Mouse (Mus musculus) layer of hippocampus, adult 2 months (tissue): ENCODE data around the gene Skp2. TPM values are rescaled to one million over a fixed set of nuclear protein-coding genes. Genes with fewer than 3 reads are reported as not detected.
A peak's percentile ranks its signal among the peaks of the same experiment; 100 is the strongest.

Source experiments
- DNase-seq, 2 experiments: peaks; one replicate each; pipeline ENCODE4 v3.0.0; 2022; ENCODE audit warnings: low spot score in 2 of 2
- H3K27ac ChIP-seq: fragments of 200-600 bp; 2 replicates; pipeline ENCODE4 v1.8.1; 2022
- H3K4me3 ChIP-seq: fragments of 200-600 bp; 2 replicates; pipeline ENCODE4 v1.8.1; 2022; ENCODE audit warnings: mild to moderate bottlenecking
- CTCF ChIP-seq: fragments of 200-600 bp; conservative IDR thresholded peaks from 2 replicates; pipeline ENCODE4 v1.8.1; 2022; ENCODE audit warnings: antibody characterized with exemption, mild to moderate bottlenecking, moderate library complexity
- total RNA-seq, 2 experiments: library from RNA; stranded (reverse); gene quantifications; 2 replicates each; pipeline ENCODE4 v1.2.3; 2021

Skp2 gene
- total RNA-seq, 2 experiments from 2014 or later: 4.6 to 4.9 TPM

DNA sequence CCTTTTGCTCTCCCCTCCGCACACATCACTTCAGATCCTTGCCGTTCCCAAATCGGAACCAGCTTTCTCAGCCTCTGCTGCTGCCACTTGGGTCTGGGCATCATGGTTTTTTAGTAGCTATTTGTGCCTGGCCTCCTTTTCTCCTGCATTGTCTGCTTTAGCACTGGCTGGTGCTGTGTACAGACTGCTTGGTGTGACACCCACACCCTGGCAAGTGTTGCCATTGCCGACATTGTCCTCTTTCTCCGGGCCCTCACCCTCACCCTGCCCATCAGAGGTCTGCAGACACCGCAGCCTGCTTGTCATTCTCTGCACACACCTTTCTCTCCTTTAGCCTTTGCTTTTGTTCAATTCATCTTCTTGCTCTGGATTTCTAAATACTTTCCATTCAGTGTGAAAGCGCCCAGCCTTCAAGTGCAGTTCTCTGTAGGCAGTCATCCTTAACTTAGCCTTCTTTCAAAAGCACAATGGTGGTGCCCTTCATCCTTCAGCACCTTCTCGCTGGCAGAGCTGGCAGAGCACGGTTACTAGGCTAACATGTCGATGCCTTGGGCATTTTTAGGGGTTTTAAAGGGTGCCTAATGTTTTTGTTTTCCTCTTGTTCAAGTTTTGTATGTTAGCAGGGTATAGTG, 54.7 kb downstream of the Skp2 start:
- Histone ChIP-seq H3K27ac (peak overlapping the region; percentile 70), H3K4me3 (no peak overlapping the region)
- TF ChIP-seq CTCF: no peak
- DNase-seq: no peak

DNA sequence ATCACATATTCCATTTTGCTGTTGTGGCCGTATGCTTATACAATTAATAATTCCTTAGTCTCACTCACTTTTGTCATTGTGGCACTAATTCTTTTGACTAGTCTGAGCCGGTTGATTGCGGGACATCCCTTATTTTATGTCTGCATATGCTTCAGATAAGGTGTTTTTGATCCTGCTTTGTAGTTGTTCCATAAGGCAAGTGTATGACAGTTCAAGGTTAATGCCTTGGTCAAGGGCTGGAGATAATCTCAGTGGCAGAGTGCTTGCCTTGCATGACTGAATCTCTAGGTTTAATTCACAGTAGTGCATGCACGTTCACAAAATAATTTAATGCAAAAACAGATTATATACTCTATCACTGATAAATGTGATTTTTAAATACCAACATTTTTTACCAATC, 58.4 kb downstream of the Skp2 start:
- no peak overlapping the region for H3K27ac ChIP-seq
- no peak for DNase-seq
- TF ChIP-seq CTCF: no peak
- no peak overlapping the region for H3K4me3 ChIP-seq

DNA sequence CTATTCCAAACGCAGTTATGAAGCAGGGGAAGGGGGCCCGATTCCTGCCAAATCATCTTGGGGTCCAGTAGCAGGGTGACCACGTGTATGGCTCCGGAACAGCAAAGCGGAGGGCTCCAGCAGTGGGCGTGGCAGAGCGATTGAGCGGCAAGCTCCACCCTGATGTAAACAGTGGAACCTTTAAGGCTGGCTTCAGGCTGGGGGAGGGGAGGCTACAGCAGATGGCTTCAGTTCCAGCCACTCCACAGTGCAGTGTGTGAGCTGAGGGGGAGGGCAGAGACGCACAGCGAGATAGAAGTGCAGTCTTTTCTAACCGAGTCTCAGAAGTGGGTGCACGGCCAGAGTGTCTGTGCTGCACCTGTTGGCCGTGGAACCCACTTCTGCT, 60.9 kb downstream of the Skp2 start:
- peak overlapping the region; percentile 11; the same call in 1 of the 2 replicates for H3K4me3 ChIP-seq
- DNase-seq: peak; percentile 54 to 59

DNA sequence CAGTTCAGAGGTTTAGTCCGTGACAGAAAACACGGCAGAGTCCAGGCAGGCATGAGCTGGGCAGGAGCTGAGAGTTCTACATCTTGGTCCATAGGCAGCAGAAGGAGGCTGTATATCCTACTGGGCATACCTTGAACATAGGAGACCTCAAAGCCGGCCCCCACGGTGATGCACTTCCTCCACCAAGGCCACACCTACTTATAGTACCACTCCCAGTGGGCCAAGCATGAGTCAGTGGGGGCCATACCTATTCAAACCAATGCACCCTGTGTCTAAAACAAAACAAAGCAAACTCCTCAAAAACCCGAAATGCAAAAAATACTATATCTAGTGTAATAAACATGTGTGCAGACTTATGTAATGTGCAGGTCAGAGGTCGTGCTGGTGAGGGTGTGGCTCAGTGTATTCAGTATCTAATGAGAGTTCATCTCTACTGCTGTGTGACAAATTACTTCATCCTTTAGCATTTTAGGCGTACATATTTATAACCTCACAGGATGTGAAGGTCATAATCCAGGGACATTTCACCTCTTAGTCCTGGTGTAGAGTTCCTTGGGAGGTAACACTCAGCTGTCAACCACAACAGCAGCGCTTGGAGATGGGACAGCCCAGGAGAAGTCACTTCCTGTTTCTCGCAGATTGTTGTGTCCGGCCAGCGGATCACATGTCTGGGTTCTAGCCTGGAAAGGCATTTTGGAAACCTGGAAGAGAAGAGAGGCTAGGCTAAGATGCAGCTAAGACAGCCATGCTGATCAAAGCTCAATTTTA, 61.4 kb downstream of the Skp2 start:
- TF ChIP-seq CTCF: no peak
- H3K4me3 ChIP-seq: peak overlapping the region; percentile 11; the same call in 1 of the 2 replicates
- no peak for DNase-seq
- H3K27ac ChIP-seq: peak overlapping the region; percentile 15; the same call in 1 of the 2 replicates

More for the DNA sequence above, 60.9 kb downstream of the Skp2 start:
- TF ChIP-seq CTCF: no peak
- H3K27ac ChIP-seq: peak overlapping the region; percentile 15; the same call in 1 of the 2 replicates

DNA sequence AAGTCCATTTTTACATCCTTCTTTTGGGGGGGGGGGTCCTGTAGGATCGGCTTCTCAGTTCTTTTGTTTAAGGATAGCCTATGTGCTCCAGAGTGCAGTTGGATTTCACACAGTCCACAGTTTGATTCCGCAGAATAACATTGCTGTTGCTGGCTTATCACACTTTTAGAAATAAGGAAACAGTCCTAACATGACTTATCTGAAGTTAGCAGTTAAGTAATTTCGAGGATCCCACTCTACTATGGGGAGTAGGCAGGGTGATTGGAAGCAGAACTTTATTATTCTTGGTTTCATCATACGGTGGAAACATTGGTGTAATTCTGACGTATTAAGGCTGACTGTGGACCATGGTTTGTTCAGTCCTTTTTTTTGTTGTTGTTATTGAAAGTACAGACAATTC, 64.6 kb downstream of the Skp2 start:
- no peak for DNase-seq
- no peak for TF ChIP-seq CTCF
- Histone ChIP-seq H3K27ac (no peak overlapping the region), H3K4me3 (no peak overlapping the region)

DNA sequence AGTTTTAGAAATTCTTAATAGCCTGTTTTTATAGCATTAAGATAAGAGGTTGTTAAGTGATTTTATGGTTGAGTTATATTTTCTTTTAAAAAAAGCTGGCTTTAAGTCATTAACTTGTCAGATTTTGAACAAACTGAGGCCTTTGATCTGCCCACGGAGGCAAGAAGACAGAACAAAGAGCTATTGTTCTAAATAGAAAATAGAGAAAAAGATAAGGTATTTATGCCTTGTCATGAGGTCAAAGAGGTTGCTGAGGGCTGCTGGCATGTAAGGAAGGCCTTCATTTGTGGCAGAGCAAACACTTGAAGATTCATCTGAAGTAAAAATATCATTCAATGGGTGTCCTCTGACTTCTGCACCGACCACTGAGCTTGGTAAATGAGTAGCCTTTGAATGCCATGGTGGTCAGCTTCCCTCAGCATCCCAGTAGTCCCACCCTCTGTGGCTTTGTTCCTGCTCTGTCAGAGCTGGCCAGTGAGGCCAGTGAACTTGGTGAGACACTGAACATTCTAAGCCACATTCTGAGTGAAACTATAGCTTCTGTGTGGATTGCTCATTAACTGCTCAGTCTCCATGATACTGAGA, 66.0 kb downstream of the Skp2 start:
- no peak for DNase-seq
- TF ChIP-seq CTCF: no peak
- Histone ChIP-seq H3K27ac (peak overlapping the region; percentile 46; the same call in 1 of the 2 replicates), H3K4me3 (no peak overlapping the region)

DNA sequence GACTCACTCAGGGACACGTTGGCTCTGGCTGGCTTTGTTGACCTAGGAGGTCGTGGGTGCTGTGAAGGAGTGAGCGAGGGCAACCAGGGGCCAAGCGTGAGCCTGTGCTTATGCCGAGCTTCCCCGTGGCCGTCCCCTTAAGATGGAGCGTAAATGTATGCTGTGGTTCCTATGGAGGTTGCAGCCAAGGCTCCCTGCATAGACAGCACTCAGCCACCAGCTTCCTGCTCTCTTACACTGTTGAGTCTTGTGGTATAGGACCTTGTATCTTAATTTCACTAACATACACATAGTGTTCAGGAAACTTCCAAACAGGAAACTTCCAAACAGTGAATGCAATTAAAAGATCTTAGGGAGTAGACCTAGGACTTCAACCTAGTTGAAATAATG, 66.5 kb downstream of the Skp2 start:
- TF ChIP-seq CTCF: no peak

DNA sequence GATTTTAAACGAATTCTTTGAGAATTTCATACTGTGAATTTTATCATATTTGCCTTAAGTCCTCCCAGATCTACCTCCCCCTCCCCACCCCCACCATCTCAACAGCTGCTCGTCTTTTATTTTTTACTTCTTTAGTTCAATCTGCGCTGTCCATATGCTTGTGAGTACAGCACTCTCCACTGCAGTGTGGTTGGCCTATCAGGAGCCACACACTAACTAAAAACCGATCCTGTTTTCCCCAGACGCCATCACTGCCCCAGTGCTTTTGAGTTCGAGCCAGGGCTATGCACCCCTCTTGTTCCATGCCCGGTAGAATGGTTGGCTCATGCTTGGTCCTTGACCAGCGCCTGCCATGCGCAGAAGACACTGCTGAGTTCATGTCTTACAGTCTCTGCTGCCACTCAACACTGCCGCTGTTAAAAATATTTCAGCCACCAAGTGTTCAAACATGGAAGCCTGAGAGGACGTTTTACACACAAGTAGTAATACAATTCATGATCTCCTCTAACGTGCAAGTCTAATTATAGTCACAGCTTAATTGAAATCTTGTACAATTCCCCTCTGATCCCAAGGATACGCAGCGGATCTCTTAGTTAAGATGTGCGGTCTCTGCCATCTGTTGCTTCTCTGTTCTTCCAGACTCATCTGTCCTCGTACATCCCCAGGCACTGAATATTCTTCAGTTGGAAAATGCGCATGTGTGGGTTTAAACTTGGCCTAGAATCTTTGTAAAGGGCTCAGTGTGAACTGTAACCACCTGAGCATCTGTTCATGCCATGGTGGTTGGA, 67.1 kb downstream of the Skp2 start:
- peak overlapping the region; percentile 57 for H3K27ac ChIP-seq
- no peak overlapping the region for H3K4me3 ChIP-seq
- no peak for DNase-seq
- no peak for TF ChIP-seq CTCF

More for the DNA sequence above, 66.5 kb downstream of the Skp2 start:
- H3K27ac ChIP-seq: peak overlapping the region; percentile 46
- no peak overlapping the region for H3K4me3 ChIP-seq
- no peak for DNase-seq

DNA sequence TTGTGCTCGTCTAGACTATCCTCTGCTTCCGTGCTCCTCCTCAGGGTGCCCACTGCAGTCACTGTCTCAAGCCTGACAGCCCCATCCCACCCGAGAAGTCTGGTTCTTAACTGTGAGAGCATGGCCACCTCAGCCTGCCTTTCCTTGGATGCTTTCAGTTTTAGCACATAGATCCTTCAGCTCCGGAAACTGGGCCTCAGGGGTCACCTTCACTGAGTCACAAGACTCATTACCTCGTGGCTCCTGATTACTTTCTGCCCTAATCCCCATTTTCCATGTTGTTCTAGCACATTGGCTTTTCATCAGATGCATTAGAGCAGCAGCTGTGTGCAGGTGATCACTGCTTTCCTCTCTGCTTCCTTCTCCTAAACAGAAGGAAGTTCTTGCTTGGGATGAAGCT, 67.8 kb downstream of the Skp2 start:
- no peak for TF ChIP-seq CTCF
- no peak for DNase-seq

DNA sequence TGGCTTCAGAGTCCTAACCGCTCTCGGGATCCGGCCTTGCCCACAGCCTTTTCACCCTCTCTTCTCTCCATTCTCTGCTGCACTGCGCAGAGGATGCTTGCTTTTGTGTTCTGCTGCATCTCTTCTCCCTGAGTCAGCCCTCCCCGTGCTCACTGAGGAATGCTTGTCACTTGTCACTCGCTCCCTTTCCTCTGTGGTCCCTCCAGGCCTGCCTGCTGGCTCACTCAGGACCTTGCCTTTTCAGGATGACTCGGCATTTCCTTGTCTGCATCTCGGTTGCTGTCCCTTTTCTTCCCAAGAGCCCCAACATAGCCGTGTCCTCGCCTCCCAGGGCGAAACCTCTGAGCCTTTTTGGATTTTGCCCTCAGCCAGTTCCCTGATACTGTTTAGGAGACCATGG, 68.4 kb downstream of the Skp2 start:
- Histone ChIP-seq H3K27ac (peak overlapping the region; percentile 57; the same call in 1 of the 2 replicates), H3K4me3 (no peak overlapping the region)
- TF ChIP-seq CTCF: no peak
- DNase-seq: no peak

More for the DNA sequence above, 67.8 kb downstream of the Skp2 start:
- Histone ChIP-seq H3K27ac (peak overlapping the region; percentile 57; the same call in 1 of the 2 replicates), H3K4me3 (no peak overlapping the region)

DNA sequence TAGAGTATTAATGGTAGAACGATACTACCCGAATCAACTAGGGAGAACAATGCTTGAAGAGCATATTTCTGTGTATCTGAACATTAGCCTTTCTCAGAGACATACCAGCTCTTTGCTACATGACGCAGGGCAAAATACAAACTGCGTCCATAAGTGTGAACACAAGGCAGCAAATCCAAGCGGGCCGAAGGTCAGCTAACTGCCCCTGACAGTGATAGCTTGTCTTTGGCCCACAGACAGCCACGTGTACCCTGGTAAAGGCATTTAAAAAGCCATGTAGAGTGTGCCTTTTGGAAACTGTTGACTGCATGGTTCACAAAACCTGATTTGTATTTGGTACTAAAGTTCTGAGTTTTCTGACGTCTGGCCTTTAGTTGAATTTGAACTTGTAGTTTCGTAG, 72.5 kb downstream of the Skp2 start:
- no peak for DNase-seq
- no peak overlapping the region for H3K27ac ChIP-seq
- TF ChIP-seq CTCF: no peak
- H3K4me3 ChIP-seq: no peak overlapping the region

DNA sequence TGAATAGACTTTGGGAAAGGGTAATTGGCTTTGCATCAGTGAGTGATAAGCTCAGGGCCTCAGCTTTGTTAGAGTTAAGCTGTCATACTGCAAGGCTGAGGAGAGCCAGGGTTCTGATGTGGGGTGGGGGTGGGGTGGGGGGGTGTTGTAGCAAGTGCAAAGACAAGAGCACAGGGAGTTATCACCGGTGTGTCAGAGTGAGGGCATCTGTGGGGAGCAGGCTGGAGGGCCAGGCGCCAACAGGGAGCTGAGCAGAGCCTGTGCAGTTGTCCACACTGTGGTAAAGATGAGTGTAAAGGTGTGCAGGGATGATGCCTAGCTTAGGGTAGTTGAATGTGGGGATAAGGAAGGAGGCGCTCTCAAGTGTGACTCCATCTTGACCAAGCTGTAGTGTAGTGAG, 73.9 kb downstream of the Skp2 start:
- Histone ChIP-seq H3K4me3 (no peak overlapping the region), H3K27ac (no peak overlapping the region)
- TF ChIP-seq CTCF: no peak
- no peak for DNase-seq

DNA sequence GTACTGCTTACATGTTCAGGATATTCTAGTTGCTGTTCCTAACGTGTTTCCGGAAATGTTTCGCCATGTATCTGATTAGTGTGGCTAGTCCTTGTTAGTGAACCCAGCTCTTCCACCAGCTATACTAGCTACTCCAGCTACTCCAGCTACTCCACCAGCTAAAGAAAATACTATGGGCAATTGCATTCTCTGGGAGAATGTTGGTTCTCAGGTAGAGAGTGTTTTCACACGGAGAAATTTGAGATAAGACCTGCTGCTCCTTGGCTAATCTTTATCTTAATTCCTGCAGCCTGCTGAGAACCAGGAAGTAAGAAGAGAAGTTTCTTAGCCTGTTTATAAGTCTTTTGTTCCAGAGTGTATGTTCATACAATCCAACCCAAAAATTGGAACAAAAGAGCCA, 75.0 kb downstream of the Skp2 start:
- H3K4me3 ChIP-seq: no peak overlapping the region
- H3K27ac ChIP-seq: no peak overlapping the region
- DNase-seq: no peak
- TF ChIP-seq CTCF: no peak
